Mouse (Mus musculus): ENCODE measurements around the gene Scamp1.
A peak's percentile ranks its signal among the peaks of the same experiment; 100 is the strongest.

The Scamp1 gene

DNA sequence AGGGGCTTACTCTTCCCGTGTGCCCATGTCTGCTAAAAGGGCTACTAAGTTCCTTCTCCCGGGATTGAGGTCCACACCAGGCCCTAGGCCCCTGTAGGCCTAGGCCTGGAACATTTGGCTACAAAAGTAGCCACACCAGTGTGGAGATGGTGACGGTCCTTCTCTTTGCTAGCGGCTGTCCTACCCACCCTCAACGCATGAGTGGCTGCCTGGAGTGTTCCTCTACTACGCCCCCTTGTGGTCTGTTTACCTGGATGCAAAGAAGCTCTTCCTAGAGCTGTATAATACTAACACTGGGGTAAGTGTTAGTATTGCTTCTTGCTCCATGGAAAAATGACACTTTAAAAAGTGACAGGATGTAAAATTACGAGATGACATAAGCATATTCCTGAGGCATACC is 108.5 kb downstream of the Scamp1 start:
- DNase-seq (ENCODE audit: low spot score in 2 of 2) = peak in 1 of 2 experiments; percentile 38

GRCm38 (mm10) chr13:94175379-94176050 is 110.1 kb downstream of the Scamp1 start:
- no peak for DNase-seq (ENCODE audit: low spot score in 2 of 2)

- DNase-seq (ENCODE audit: low spot score in 2 of 2) = no peak
These were observed 110.9 kb downstream of the Scamp1 start for GRCm38 (mm10) chr13:94174577-94175279.

DNA sequence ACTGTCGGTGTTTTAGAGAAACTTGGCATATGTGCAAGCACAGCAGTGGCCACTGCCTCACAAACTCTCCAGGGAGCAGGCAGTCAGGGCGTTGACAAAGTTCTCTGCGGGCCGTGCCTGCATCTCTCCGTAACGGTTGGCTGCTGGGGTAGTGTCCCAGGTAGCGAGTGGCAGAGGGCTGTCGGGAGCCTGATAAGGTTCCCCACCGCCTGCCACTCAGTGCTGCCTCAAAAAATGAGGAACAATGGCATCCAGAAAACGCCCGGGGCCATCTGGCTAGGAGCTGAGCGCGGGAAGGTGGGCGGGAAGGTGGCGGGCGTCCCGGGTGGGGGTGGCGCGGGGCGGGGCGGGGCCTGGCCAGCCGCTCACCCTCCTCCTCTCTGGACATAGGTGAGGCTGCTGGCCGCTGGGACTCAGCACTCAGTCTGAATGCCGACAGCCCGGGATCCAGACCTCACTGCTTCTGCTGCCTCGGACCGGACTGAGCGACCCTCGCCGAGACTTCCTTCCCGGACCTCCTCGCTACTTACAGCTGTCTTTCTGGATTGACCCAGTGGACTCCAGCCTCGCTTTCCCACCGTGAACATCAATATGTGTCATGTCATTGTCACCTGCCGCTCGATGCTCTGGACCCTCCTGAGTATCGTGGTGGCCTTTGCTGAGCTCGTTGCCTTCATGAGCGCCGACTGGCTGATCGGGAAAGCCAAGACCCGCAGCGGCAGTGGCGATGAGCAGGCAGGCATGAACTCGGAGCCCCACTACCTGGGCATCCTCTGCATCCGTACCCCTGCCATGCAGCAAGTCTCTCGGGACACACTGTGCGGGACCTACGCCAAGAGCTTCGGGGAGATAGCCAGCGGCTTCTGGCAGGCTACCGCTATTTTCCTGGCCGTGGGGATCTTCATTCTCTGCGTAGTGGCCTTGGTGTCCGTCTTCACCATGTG is 111.8 kb downstream of the Scamp1 start:
- peak in 1 of 2 experiments; percentile 17 for DNase-seq (ENCODE audit: low spot score in 2 of 2)

DNA sequence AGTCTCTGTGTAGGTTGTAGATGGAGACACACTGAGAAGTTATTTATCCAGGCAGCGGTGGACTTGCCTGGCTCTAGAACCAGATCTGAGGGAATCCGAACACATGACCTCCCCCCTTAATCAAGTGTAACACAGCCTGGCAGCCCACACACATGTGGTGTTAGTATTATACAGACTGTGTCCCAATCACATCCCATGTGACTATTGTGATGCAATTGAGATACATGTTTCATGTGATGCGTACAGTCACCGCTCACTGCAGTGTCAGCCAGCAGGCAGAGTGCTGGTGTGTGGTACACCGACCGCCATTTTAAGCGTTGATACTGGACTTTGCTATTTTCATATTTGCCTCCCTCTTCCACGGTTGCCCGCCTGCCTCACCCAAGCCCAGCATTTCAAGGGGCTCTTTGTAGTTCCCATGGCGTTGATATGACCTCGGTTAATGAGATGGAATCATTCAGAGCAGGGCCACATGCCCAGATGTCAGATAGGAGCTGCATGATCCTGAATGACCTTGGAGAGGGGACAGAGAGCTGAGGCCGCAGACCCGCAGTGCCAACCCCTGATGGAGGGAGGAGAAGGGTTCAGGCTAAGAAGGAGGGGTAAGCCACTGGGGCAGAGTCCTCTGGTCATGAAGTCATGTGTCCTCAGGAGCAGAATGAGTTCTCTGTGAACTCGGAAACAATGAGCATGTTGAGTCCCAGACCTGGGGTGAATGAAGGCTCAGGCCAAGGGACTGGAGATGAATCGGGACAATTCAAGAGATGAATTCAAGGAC is 112.9 kb downstream of the Scamp1 start:
- DNase-seq (ENCODE audit: low spot score in 2 of 2) = no peak

GRCm38 (mm10) chr13:94171612-94172011 is 114.0 kb downstream of the Scamp1 start:
- DNase-seq (ENCODE audit: low spot score in 2 of 2) = no peak

DNA sequence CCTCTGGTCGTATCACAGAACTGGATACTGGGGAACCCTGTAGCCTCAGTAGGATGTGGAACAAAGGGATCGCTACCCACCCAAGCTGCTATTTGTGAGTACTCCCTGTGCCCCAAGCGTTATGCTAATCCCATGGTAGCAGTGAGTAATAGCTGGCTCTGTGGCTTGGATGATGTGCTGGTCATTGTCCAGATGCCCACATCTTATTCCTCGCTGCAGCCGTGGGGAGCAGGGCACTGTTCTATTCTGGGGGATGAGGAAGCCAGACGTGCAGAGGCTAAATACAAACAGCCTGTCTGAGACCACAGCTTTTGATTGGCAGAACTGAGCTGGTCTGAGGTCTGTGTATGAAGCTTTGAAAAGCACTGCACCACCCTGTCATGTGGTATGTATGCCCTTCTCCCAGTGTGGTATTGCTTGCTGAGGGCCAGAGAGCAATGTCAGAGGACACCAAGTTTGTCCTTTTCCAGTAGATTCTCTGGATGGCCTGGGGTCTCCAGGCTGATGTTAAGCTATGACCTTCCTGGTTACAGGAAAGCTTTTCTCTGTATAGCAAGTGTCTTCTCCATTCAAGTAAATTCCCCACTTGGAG is 116.2 kb downstream of the Scamp1 start:
- DNase-seq (ENCODE audit: low spot score in 2 of 2) = no peak

DNA sequence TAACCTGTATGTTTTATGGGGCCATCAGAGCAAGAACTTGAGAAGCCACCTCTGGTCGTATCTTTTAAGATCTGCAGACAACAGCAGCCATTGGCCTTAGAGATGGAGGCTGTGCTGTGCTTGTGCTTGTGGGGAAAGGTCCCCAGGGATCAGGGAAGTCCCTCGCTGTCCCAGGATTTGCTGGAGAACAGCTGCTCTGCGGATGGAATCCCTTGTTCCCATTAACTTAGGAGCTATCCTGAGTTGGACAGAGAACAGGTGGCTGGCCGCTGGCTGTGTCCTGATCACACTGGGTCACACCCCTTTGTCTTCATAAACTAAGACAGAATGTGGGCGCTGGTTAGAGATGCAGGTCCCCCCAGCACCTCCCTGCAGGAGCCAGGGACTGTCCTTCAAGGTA is 117.3 kb downstream of the Scamp1 start:
- no peak for DNase-seq (ENCODE audit: low spot score in 2 of 2)

- DNase-seq (ENCODE audit: low spot score in 2 of 2) = no peak
These were observed 121.2 kb downstream of the Scamp1 start for GRCm38 (mm10) chr13:94164501-94164900.

DNA sequence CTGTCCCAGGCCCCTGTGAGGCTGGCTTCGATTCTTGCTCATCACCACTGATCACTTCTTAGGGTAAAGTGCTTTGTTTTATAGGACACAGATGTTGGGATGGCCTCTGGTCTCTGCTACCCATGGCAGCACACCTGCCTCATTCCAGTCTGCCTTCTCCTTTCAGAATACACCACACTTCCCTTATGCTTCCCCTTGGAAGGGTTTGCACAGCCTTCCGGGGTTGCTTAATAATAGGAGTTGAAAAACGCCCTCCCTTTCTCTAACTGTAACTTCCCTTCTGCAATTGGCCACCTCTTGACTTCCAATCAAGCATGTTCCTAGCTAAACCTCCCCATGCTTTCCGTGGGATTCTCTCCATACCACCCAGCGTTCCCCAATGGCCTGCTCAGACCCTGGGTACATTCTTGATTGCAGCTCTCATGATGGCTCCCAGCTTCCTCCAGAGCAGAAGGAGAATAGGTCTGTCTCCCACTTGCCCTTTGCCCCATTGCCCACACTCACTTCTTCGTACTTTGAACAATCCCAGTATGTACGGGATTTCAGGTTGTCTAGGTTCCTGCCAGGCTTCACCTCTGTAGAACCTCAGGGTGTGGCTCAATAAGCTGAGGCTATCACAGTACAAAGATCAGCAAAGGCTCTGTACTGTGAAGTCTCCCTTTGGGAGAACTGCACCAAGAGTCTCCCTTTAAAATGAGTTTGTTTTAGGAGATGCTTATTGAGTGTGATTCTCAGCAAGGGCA is 126.0 kb downstream of the Scamp1 start:
- no peak for DNase-seq (ENCODE audit: low spot score in 2 of 2)

GRCm38 (mm10) chr13:94158864-94159477 is 126.7 kb downstream of the Scamp1 start:
- no peak for DNase-seq (ENCODE audit: low spot score in 2 of 2)

DNA sequence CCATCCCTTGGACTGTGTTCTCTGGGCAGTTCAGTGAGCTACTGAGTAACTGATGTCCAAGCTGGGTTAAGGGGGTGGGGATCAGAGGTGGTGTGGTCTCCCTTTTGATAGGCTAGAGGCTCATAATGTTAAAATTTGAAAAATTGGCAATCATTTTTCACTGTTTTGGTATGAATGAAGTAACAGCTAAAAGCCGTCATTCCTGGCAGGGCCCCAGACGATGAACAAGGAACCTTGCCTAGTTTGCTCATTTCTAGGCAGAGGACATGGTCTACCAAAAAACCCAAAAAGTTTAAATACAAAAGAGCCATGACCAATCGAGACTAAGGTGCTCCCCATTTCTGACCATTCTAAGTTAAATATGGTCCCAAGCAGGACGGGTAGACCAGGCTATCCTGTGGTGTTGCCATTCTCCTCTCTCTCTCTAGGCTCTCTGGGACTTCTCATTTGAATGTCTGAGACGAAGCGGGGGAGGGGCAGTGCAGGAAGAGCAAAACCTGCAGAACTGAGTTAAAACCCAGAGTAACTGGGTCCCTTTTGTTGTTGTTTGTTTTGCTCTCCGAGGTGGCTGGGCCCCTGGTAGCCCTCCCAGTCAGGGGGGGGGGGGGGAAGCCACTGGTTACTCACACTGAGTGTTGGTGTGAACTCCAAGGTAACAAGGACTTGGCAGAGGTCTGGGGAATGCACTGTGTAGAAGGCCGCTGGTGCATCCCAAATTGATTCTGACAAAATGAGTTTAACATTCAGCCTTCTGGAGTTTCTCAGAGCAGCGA is 129.8 kb downstream of the Scamp1 start:
- DNase-seq (ENCODE audit: low spot score in 2 of 2) = no peak

DNA sequence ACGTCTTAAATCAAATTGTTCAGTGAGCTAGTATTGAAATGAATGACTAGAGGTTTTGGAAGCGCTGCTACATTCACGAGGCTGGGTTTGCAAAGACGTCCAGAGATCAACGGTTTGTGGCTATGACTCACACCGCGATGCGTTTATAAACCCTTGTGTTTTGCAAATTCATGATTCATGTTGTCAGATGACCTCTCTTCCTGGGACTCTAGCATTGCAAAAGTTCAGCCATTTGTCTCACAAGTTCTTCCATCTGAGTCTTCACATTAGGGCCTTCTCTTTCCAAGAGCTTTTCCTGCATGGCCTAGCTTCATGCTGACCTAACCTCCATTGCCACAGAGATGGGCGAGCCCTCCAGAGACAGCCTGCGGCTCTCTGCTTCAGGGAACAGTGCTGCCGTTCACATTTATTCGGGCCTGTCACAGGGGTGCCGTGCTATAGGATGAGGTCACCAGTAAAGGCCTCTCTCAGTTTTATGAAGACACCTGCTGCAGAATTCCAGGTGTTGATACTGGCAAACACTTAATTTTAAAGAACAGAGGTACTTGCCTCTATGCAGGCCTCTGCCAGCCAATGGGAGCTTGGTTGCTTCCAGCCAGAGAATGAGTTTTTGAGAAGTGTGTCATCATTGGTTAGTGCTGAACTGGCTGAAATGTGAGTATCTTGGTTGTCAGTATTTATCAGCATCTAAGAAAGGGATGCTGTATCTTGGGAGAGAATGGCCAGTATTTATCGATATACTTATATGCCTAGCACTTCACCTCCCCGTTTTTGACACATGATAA is 131.0 kb downstream of the Scamp1 start:
- DNase-seq (ENCODE audit: low spot score in 2 of 2) = no peak

- DNase-seq (ENCODE audit: low spot score in 2 of 2) = no peak
These were observed 132.0 kb downstream of the Scamp1 start for GRCm38 (mm10) chr13:94153658-94154057.

- DNase-seq (ENCODE audit: low spot score in 2 of 2) = no peak
These were observed 132.8 kb downstream of the Scamp1 start for GRCm38 (mm10) chr13:94152836-94153235.

Data from spleen, postnatal 14 days (tissue).